Mouse (Mus musculus): ENCODE measurements around the gene Sertad2. TPM values are rescaled to one million over a fixed set of nuclear protein-coding genes. Genes with fewer than 3 reads are reported as not detected.

Gene Sertad2
- polyA plus RNA-seq, 1 experiment from 2014 or later, result 30.9 TPM

DNA sequence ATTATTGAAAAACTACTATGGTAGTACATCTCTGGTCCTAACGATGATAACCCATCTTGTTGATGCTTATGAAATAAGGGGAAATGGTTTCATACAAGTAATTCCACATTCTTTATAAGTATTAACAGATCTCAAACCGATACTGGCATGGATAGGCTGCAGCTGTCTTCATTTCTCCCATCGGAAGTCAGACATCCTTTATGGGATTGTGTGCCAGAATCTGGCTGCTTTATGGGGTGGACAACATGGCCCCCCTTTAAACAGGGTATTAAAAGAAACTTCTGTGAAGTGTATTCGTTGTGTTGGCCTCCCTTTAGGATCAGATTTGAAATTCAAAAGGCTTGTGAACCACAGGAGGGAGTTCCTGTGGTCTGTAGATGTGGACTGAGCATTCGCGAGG, 103.1 kb downstream of the Sertad2 start:
- WGBS, result 44% methylated on average over 6 of the region's 6 CpGs
- no peak overlapping the region for H3K9ac ChIP-seq
- no peaks in the 10 kb centered on the region for H3K9me3 ChIP-seq (ENCODE audit: control insufficient read depth, low read length)
- peaks cover 8% of the 10 kb centered on the region for H3K36me3 ChIP-seq (replicated peaks; ENCODE audit: control insufficient read depth, insufficient read depth)
- peaks cover 51% of the 10 kb centered on the region for H3K4me1 ChIP-seq (replicated peaks; ENCODE audit: control insufficient read depth, insufficient read depth, low read length)
- no peak overlapping the region for H3K4me3 ChIP-seq (replicated peaks; ENCODE audit: low read length)
- ATAC-seq (ENCODE audit: low FRiP score) (no peak), DNase-seq (ENCODE audit: low spot score) (no peak)
- H3K27me3 ChIP-seq (ENCODE audit: control insufficient read depth, insufficient read depth, low read length), result no peaks in the 10 kb centered on the region
- H3K4me2 ChIP-seq (replicated peaks), result no peak overlapping the region
- no peak overlapping the region for H3K27ac ChIP-seq

- Histone ChIP-seq H3K9me3 (ENCODE audit: control insufficient read depth, low read length) (no peaks in the 10 kb centered on the region), H3K4me3 (replicated peaks; ENCODE audit: low read length) (no peak overlapping the region), H3K27ac (no peak overlapping the region), H3K9ac (no peak overlapping the region), H3K27me3 (ENCODE audit: control insufficient read depth, insufficient read depth, low read length) (no peaks in the 10 kb centered on the region), H3K36me3 (replicated peaks; ENCODE audit: control insufficient read depth, insufficient read depth) (peaks cover 8% of the 10 kb centered on the region), H3K4me2 (replicated peaks) (no peak overlapping the region), H3K4me1 (replicated peaks; ENCODE audit: control insufficient read depth, insufficient read depth, low read length) (peaks cover 54% of the 10 kb centered on the region)
- DNase-seq (ENCODE audit: low spot score) (no peak), ATAC-seq (ENCODE audit: low FRiP score) (no peak)
- WGBS, result 22% methylated on average over 10 of the region's 10 CpGs
Observed at GRCm38 (mm10) chr11:20646986-20647726, 104.1 kb downstream of the Sertad2 start.

DNA sequence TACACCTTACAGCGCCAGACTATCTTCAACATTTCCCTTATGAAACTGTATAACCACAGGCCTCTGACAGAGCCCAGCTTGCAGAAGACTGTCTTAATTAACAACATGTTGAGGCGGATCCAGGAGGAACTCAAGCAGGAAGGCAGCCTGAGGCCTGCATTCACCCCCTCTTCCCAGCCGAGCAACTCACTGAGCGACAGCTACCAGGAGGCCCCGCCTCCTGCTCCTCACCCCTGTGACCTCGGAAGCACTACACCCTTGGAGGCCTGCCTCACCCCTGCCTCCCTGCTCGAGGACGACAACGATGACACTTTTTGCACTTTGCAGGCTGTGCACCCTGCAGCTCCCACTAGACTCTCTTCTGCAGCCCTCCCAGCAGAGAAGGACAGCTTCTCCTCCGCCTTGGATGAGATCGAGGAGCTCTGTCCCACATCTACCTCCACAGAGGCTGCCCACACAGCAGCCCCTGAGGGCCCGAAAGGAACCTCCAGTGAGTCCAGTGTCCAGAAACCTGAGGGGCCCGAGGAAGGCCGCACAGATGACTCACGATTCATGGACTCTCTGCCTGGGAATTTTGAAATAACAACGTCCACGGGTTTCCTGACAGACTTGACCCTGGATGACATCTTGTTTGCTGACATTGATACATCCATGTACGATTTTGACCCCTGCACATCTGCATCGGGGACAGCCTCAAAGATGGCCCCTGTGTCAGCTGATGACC, 105.0 kb downstream of the Sertad2 start:
- Histone ChIP-seq H3K4me1 (replicated peaks; ENCODE audit: control insufficient read depth, insufficient read depth, low read length) (peaks cover 54% of the 10 kb centered on the region), H3K27ac (no peak overlapping the region), H3K4me3 (replicated peaks; ENCODE audit: low read length) (no peak overlapping the region), H3K9ac (no peak overlapping the region), H3K9me3 (ENCODE audit: control insufficient read depth, low read length) (no peaks in the 10 kb centered on the region), H3K4me2 (replicated peaks) (no peak overlapping the region), H3K27me3 (ENCODE audit: control insufficient read depth, insufficient read depth, low read length) (no peaks in the 10 kb centered on the region), H3K36me3 (replicated peaks; ENCODE audit: control insufficient read depth, insufficient read depth) (peaks cover 8% of the 10 kb centered on the region)
- WGBS, result 42% methylated on average over 19 of the region's 19 CpGs
- DNase-seq (ENCODE audit: low spot score) (no peak), ATAC-seq (ENCODE audit: low FRiP score) (no peak)

GRCm38 (mm10) chr11:20649477-20649876, 106.4 kb downstream of the Sertad2 start:
- Histone ChIP-seq H3K4me1 (replicated peaks; ENCODE audit: control insufficient read depth, insufficient read depth, low read length) (peaks cover 52% of the 10 kb centered on the region), H3K4me2 (replicated peaks) (no peak overlapping the region), H3K27me3 (ENCODE audit: control insufficient read depth, insufficient read depth, low read length) (no peaks in the 10 kb centered on the region), H3K9me3 (ENCODE audit: control insufficient read depth, low read length) (no peaks in the 10 kb centered on the region), H3K36me3 (replicated peaks; ENCODE audit: control insufficient read depth, insufficient read depth) (peaks cover 8% of the 10 kb centered on the region), H3K4me3 (replicated peaks; ENCODE audit: low read length) (no peak overlapping the region), H3K27ac (peak overlapping the region; percentile 22; the same call in 1 of the 2 replicates), H3K9ac (no peak overlapping the region; the same call in 1 of the 2 replicates)
- ATAC-seq (ENCODE audit: low FRiP score) (no peak), DNase-seq (ENCODE audit: low spot score) (no peak)
- whole genome bisulfite sequencing, result 20% methylated on average over 5 of the region's 5 CpGs

DNA sequence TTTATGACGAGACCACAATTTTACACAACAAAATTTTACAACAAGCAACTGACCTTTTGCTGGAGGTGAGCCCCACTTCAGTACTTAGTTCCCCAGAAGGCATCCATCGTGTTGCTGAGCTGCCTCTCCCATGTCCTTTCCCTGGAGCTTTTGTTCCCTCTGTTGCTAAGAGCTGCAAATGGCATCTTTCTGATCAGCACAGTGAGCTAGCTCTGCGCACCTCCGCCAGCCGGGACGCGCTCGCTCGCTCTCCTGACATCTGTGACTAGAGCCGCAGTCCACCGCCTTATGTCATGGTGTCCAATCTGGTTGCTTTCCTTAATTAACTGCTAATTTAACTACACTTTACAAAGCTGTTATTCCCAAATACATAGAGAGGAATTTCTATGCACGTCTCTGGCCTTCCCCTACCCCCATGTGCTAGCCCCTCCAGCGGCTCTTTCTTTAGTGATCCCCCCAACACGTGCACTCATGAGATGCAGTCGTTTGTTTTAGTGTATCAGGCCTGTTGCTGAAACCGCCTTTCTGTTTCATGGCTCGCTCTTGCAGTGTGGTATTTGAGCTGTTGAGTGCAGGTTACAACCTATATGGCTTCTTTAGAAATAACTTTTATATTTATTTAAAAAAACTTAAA, 107.1 kb downstream of the Sertad2 start:
- Histone ChIP-seq H3K4me1 (replicated peaks; ENCODE audit: control insufficient read depth, insufficient read depth, low read length) (peaks cover 52% of the 10 kb centered on the region), H3K9ac (no peak overlapping the region; the same call in 1 of the 2 replicates), H3K9me3 (ENCODE audit: control insufficient read depth, low read length) (no peaks in the 10 kb centered on the region), H3K36me3 (replicated peaks; ENCODE audit: control insufficient read depth, insufficient read depth) (peaks cover 8% of the 10 kb centered on the region), H3K27ac (peak overlapping the region; percentile 22), H3K4me2 (replicated peaks) (0 out of 2 replicates have a peak overlapping the region, but pooled peaks have one; percentile 6), H3K27me3 (ENCODE audit: control insufficient read depth, insufficient read depth, low read length) (no peaks in the 10 kb centered on the region), H3K4me3 (replicated peaks; ENCODE audit: low read length) (no peak overlapping the region)
- ATAC-seq (ENCODE audit: low FRiP score) (peak; percentile 74; the same call in 1 of the 2 replicates), DNase-seq (ENCODE audit: low spot score) (peak; percentile 44)
- 17% methylated on average over 17 of the region's 17 CpGs for WGBS

DNA sequence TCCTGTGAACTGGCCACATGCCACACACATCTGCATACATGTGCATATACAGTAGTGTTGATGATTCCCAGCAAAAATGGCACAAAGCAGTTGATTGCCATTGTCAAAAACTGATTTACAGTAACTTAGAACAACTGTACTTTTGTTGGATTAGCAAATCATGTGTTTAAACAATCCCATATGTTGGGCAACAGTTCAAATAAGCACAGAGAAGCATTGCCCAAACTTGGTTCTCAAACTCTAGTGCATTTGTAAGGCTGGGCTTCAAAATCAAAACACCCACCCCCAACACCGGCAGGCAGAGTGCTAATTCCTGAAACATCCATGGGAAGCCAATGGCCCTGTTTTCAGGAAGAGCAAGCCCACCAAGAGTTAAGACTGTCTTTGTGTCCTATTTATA, 108.1 kb downstream of the Sertad2 start:
- Histone ChIP-seq H3K9me3 (ENCODE audit: control insufficient read depth, low read length) (no peaks in the 10 kb centered on the region), H3K9ac (no peak overlapping the region), H3K4me1 (replicated peaks; ENCODE audit: control insufficient read depth, insufficient read depth, low read length) (peaks cover 53% of the 10 kb centered on the region), H3K4me2 (replicated peaks) (no peak overlapping the region), H3K27me3 (ENCODE audit: control insufficient read depth, insufficient read depth, low read length) (no peaks in the 10 kb centered on the region), H3K27ac (no peak overlapping the region), H3K4me3 (replicated peaks; ENCODE audit: low read length) (no peak overlapping the region), H3K36me3 (replicated peaks; ENCODE audit: control insufficient read depth, insufficient read depth) (peaks cover 8% of the 10 kb centered on the region)
- WGBS, result 65% methylated on average over 1 of the region's 1 CpGs
- DNase-seq (ENCODE audit: low spot score), result no peak
- ATAC-seq (ENCODE audit: low FRiP score), result no peak

- Histone ChIP-seq H3K4me2 (replicated peaks) (peak overlapping the region; percentile 24), H3K9ac (peak overlapping the region; percentile 37), H3K36me3 (replicated peaks; ENCODE audit: control insufficient read depth, insufficient read depth) (no peaks in the 10 kb centered on the region), H3K9me3 (ENCODE audit: control insufficient read depth, low read length) (no peaks in the 10 kb centered on the region), H3K4me1 (replicated peaks; ENCODE audit: control insufficient read depth, insufficient read depth, low read length) (peaks cover 31% of the 10 kb centered on the region), H3K27ac (peak overlapping the region; percentile 86), H3K27me3 (ENCODE audit: control insufficient read depth, insufficient read depth, low read length) (no peaks in the 10 kb centered on the region), H3K4me3 (replicated peaks; ENCODE audit: low read length) (no peak overlapping the region)
- 4% methylated on average over 18 of the region's 18 CpGs for WGBS
- peak; percentile 84 for ATAC-seq (ENCODE audit: low FRiP score)
- peak; percentile 75 for DNase-seq (ENCODE audit: low spot score)
Observed at GRCm38 (mm10) chr11:20655795-20656710, 113.0 kb downstream of the Sertad2 start.

- H3K4me2 ChIP-seq (replicated peaks), result peak overlapping the region; percentile 24
- 12% methylated on average over 10 of the region's 10 CpGs for WGBS
- no peaks in the 10 kb centered on the region for H3K36me3 ChIP-seq (replicated peaks; ENCODE audit: control insufficient read depth, insufficient read depth)
- ATAC-seq (ENCODE audit: low FRiP score), result peak; percentile 37; the same call in 1 of the 2 replicates
- peaks cover 27% of the 10 kb centered on the region for H3K4me1 ChIP-seq (replicated peaks; ENCODE audit: control insufficient read depth, insufficient read depth, low read length)
- H3K4me3 ChIP-seq (replicated peaks; ENCODE audit: low read length), result no peak overlapping the region
- H3K9ac ChIP-seq, result peak overlapping the region; percentile 16; the same call in 1 of the 2 replicates
- peak overlapping the region; percentile 86 for H3K27ac ChIP-seq
- H3K27me3 ChIP-seq (ENCODE audit: control insufficient read depth, insufficient read depth, low read length), result no peaks in the 10 kb centered on the region
- no peaks in the 10 kb centered on the region for H3K9me3 ChIP-seq (ENCODE audit: control insufficient read depth, low read length)
- DNase-seq (ENCODE audit: low spot score), result no peak
Observed at GRCm38 (mm10) chr11:20656711-20657057, 113.6 kb downstream of the Sertad2 start.
